In genomic region chr2:118263151-118263913, GRCm38 (mm10) we compare ENCODE assay signal across 7 mouse cellular contexts. TPM values are rescaled to one million over a fixed set of nuclear protein-coding genes. Genes with fewer than 3 reads are reported as not detected.
DNase-seq lines count a peak whose midpoint lies in the region; ATAC-seq and TF ChIP-seq lines count a peak whose summit lies in the region.

No protein-coding gene starts in this region.

- H3K9me3 ChIP-seq in ES-Bruce4 (replicated peaks; ENCODE audit: control insufficient read depth, insufficient read depth, low read length, poor library complexity, severe bottlenecking) = no peaks in the 10 kb centered on the region
- H3K9me3 ChIP-seq in forebrain, postnatal 0 days (ENCODE audit: low read length) = no peaks in the 10 kb centered on the region
- no peaks in the 10 kb centered on the region for H3K9me3 ChIP-seq in kidney, embryonic 16.5 days (ENCODE audit: low read length)
- no peaks in the 10 kb centered on the region for H3K9me3 ChIP-seq in lung, embryonic 14.5 days (ENCODE audit: low read depth, low read length)

- TF ChIP-seq CTCF in ES-Bruce4 (IDR thresholded peaks at IDR 0.05; ENCODE audit: low read depth, low read length) = peak; percentile 26
- peak; percentile 86 for TF ChIP-seq CTCF in forebrain, postnatal 0 days (IDR thresholded peaks at IDR 0.05; ENCODE audit: low read depth)
- TF ChIP-seq CTCF in lung, embryonic 14.5 days (IDR thresholded peaks at IDR 0.05; ENCODE audit: low read depth) = peak; percentile 82

- no peaks in the 10 kb centered on the region for H3K4me1 ChIP-seq in ES-Bruce4 (ENCODE audit: control insufficient read depth, insufficient read depth, low read length)
- H3K4me1 ChIP-seq in forebrain, postnatal 0 days (ENCODE audit: insufficient read depth) = no peaks in the 10 kb centered on the region
- no peaks in the 10 kb centered on the region for H3K4me1 ChIP-seq in kidney, embryonic 16.5 days (ENCODE audit: insufficient read depth, low read length)
- no peaks in the 10 kb centered on the region for H3K4me1 ChIP-seq in lung, embryonic 14.5 days (ENCODE audit: insufficient read depth)

- TF ChIP-seq EP300 in ES-Bruce4 (IDR thresholded peaks at IDR 0.05; ENCODE audit: insufficient read depth, low read depth, low read length) = no peak

- no peaks in the 10 kb centered on the region for H3K27me3 ChIP-seq in ES-Bruce4 (ENCODE audit: control insufficient read depth, insufficient read depth, low read length, poor library complexity, severe bottlenecking)
- H3K27me3 ChIP-seq in forebrain, postnatal 0 days (ENCODE audit: insufficient read depth, low read length) = no peaks in the 10 kb centered on the region
- no peaks in the 10 kb centered on the region for H3K27me3 ChIP-seq in kidney, embryonic 16.5 days (ENCODE audit: insufficient read depth, low read length)
- no peaks in the 10 kb centered on the region for H3K27me3 ChIP-seq in lung, embryonic 14.5 days (ENCODE audit: insufficient read depth, low read length)

- H3K36me3 ChIP-seq in ES-Bruce4 (ENCODE audit: control insufficient read depth, insufficient read depth, low read length, poor library complexity, severe bottlenecking) = no peaks in the 10 kb centered on the region
- no peaks in the 10 kb centered on the region for H3K36me3 ChIP-seq in forebrain, postnatal 0 days (ENCODE audit: insufficient read depth)
- H3K36me3 ChIP-seq in kidney, embryonic 16.5 days (ENCODE audit: insufficient read depth, low read length) = no peaks in the 10 kb centered on the region
- H3K36me3 ChIP-seq in lung, embryonic 14.5 days (ENCODE audit: insufficient read depth) = no peaks in the 10 kb centered on the region

- TF ChIP-seq POLR2A in ES-Bruce4 (IDR thresholded peaks at IDR 0.05; ENCODE audit: insufficient read depth, low read length) = no peak

- ATAC-seq in forebrain, postnatal 0 days = peak; percentile 54
- 0 out of 2 replicates have a peak, but pooled peaks have one; percentile 35 for ATAC-seq in kidney, embryonic 16.5 days (ENCODE audit: low FRiP score, low TSS enrichment)
- no peak for ATAC-seq in lung, embryonic 14.5 days (ENCODE audit: insufficient read depth)

- H3K4me3 ChIP-seq in ES-Bruce4 (ENCODE audit: low read depth, low read length) = no peak overlapping the region
- H3K4me3 ChIP-seq in forebrain, postnatal 0 days (ENCODE audit: low read depth, low read length) = no peak overlapping the region
- H3K4me3 ChIP-seq in kidney, embryonic 16.5 days (ENCODE audit: low read length) = no peak overlapping the region
- no peak overlapping the region for H3K4me3 ChIP-seq in lung, embryonic 14.5 days (ENCODE audit: low read depth, low read length)

- no peak overlapping the region for H3K27ac ChIP-seq in ES-Bruce4 (ENCODE audit: insufficient read depth, low read length)
- no peak overlapping the region for H3K27ac ChIP-seq in forebrain, postnatal 0 days (ENCODE audit: low read depth, low read length)
- H3K27ac ChIP-seq in kidney, embryonic 16.5 days (ENCODE audit: low read length) = no peak overlapping the region
- no peak overlapping the region for H3K27ac ChIP-seq in lung, embryonic 14.5 days (ENCODE audit: low read depth)

- H3K4me2 ChIP-seq in forebrain, postnatal 0 days (ENCODE audit: low read depth) = peak overlapping the region; percentile 19
- H3K4me2 ChIP-seq in kidney, embryonic 16.5 days (replicated peaks; ENCODE audit: low read depth, low read length) = no peak overlapping the region
- H3K4me2 ChIP-seq in lung, embryonic 14.5 days = no peak overlapping the region

- peak; percentile 85 for DNase-seq in A20 (ENCODE audit: low read depth, low spot score)
- DNase-seq in cerebellum, adult 11-12 months = peak; percentile 32
- peak; percentile 85 for DNase-seq in forebrain, postnatal 0 days
- DNase-seq in lung, embryonic 14.5 days = peak; percentile 87
- peak; percentile 15 for DNase-seq in retina, adult 2 months (ENCODE audit: low read depth, low spot score)

- 18% methylated on average over 8 of the region's 8 CpGs for WGBS in forebrain, postnatal 0 days
- 14% methylated on average over 8 of the region's 8 CpGs for WGBS in kidney, embryonic 16.5 days
- WGBS in lung, embryonic 14.5 days = 18% methylated on average over 8 of the region's 8 CpGs

- H3K9ac ChIP-seq in ES-Bruce4 (ENCODE audit: low read depth, poor library complexity, severe bottlenecking) = no peak overlapping the region
- H3K9ac ChIP-seq in forebrain, postnatal 0 days = no peak overlapping the region
- no peak overlapping the region for H3K9ac ChIP-seq in kidney, embryonic 16.5 days (replicated peaks; ENCODE audit: low read length)
- no peak overlapping the region for H3K9ac ChIP-seq in lung, embryonic 14.5 days

RNA-seq across cellular contexts. Expression of gene Fsip1, which starts 6.6 kb away (rescaled TPM):
- polyA plus RNA-seq in ES-Bruce4 (2011; ENCODE audit: insufficient read depth, insufficient read length, low read depth, missing spikeins) = 3.1 and 3.3 TPM in 2 replicates
- 2.9 and 3.7 TPM in 2 replicates for total RNA-seq in forebrain, postnatal 0 days (2014; rRNA removed)
- 4.0 and 5.7 TPM in 2 replicates for polyA plus RNA-seq in forebrain, postnatal 0 days (2015; fragmentation: Nextera tagmentation; extraction: Ambion mirVana)
- 0.70 and 0.94 TPM in 2 replicates for polyA plus RNA-seq in kidney, embryonic 16.5 days (2015; fragmentation: Nextera tagmentation; extraction: Ambion mirVana)
- polyA plus RNA-seq in lung, embryonic 14.5 days (2014; fragmentation: Nextera tagmentation; extraction: Ambion mirVana) = 0.72 and 1.1 TPM in 2 replicates

Comparison
In these comparisons a context has a peak if more than half of its experiments do, and no peak if none do; other contexts are left out.
1. DNase-seq: peak in every context shown above with its lines; median percentile 87 in lung, embryonic 14.5 days; 85 in A20; 85 in forebrain, postnatal 0 days; 32 in cerebellum, adult 11-12 months; 15 in retina, adult 2 months.
2. CTCF ChIP-seq: peak in every context shown above with its lines; median percentile 86 in forebrain, postnatal 0 days; 82 in lung, embryonic 14.5 days; 26 in ES-Bruce4.